Mouse (Mus musculus) stomach, postnatal 0 days (tissue): Measurements from ENCODE around the gene Hnrnpa2b1.

ENCODE experiments used
- CTCF ChIP-seq: IDR thresholded peaks from 2 replicates; pipeline ENCODE4 v1.5.1; 2016; ENCODE audit warnings: antibody characterized with exemption, low read depth, mild to moderate bottlenecking, moderate library complexity
- EP300 ChIP-seq: optimal IDR thresholded peaks from 2 replicates; pipeline ENCODE3; 2016; ENCODE audit warnings: antibody characterized with exemption

DNA sequence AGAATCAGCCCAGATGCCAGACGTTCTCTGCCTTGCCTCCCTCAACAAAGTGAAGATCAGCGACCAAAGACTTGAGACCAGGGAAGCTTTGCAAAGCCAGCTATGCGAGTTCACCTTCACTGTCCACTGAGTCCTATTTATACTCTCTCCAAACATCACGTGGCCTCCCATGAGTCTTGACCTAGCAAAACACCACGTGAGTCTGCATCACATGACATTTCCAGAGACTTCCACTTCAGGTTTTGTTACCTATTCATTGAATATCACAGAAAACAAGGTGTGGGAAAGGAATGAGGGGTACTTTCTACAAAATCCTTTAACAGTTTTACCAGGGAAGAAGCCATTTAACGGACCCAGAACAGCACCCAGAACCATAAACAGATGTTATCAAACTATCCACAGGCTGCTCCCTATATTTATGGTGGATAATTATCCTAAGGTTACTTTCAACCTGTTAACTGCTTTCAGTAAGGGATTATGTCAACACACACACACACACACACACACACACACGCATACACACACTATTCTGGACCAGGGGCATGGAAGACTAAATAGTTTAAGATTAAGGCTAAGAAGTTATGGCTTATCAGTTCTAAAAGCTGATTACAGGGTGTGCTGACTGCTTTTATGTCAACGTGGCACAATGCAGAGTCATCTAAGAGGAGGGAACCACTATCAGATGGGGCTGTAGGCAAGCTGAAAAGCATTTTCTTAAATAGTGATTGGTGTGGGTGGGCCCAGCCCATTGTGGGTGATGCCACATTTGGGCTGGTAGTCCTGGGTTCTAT, 27.8 kb upstream of the Hnrnpa2b1 start:
- TF ChIP-seq CTCF (no peak), EP300 (no peak)
